Mouse (Mus musculus) kidney, adult 18-20 months (tissue): ENCODE results near the gene Vps37c.

Source experiments
- DNase-seq: peaks from one replicate; pipeline ENCODE4 v3.0.0; 2021

Vps37c gene

GRCm38 (mm10) chr19:10714682-10715475 lies 26.3 kb downstream of the Vps37c start:
- DNase-seq, result peak; percentile 63

GRCm38 (mm10) chr19:10715476-10715875 lies 26.9 kb downstream of the Vps37c start:
- peak; percentile 24 for DNase-seq

GRCm38 (mm10) chr19:10718251-10718775 lies 29.8 kb downstream of the Vps37c start:
- no peak for DNase-seq

- DNase-seq, result no peak
These were observed 31.2 kb downstream of the Vps37c start for GRCm38 (mm10) chr19:10719751-10720150.

- DNase-seq, result no peak
These were observed 32.0 kb downstream of the Vps37c start for GRCm38 (mm10) chr19:10720524-10720923.

GRCm38 (mm10) chr19:10721064-10721463 lies 32.5 kb downstream of the Vps37c start:
- DNase-seq, result no peak

- no peak for DNase-seq
These were observed 34.5 kb downstream of the Vps37c start for GRCm38 (mm10) chr19:10723084-10723483.

- no peak for DNase-seq
These were observed 35.1 kb downstream of the Vps37c start for GRCm38 (mm10) chr19:10723649-10724048.

- no peak for DNase-seq
These were observed 36.3 kb downstream of the Vps37c start for GRCm38 (mm10) chr19:10724629-10725363.

- no peak for DNase-seq
These were observed 41.4 kb downstream of the Vps37c start for GRCm38 (mm10) chr19:10729889-10730288.

GRCm38 (mm10) chr19:10730469-10730868 lies 41.9 kb downstream of the Vps37c start:
- DNase-seq, result no peak

GRCm38 (mm10) chr19:10731975-10732374 lies 43.4 kb downstream of the Vps37c start:
- no peak for DNase-seq

- no peak for DNase-seq
These were observed 44.2 kb downstream of the Vps37c start for GRCm38 (mm10) chr19:10732741-10733140.

- DNase-seq, result no peak
These were observed 45.1 kb downstream of the Vps37c start for GRCm38 (mm10) chr19:10733501-10734127.

- DNase-seq, result no peak
These were observed 46.0 kb downstream of the Vps37c start for GRCm38 (mm10) chr19:10734554-10734953.

GRCm38 (mm10) chr19:10735061-10735460 lies 46.5 kb downstream of the Vps37c start:
- DNase-seq, result no peak

GRCm38 (mm10) chr19:10735861-10736260 lies 47.3 kb downstream of the Vps37c start:
- DNase-seq, result no peak

GRCm38 (mm10) chr19:10738038-10738437 lies 49.5 kb downstream of the Vps37c start:
- no peak for DNase-seq

GRCm38 (mm10) chr19:10738811-10739210 lies 50.3 kb downstream of the Vps37c start, which contains the start of gene Cd5:
Cd5 (minus strand) TSS chr19:10739002.
- no peak for DNase-seq

GRCm38 (mm10) chr19:10739916-10740315 lies 51.4 kb downstream of the Vps37c start:
- no peak for DNase-seq

- peak; percentile 13 for DNase-seq
These were observed 52.3 kb downstream of the Vps37c start for GRCm38 (mm10) chr19:10740641-10741440.

GRCm38 (mm10) chr19:10742145-10742544 lies 53.6 kb downstream of the Vps37c start:
- no peak for DNase-seq
